Mouse (Mus musculus) stomach, postnatal 0 days (tissue): ENCODE data around the gene Resp18.

Experiments
- CTCF ChIP-seq: IDR thresholded peaks from 2 replicates; pipeline ENCODE4 v1.5.1; 2016; ENCODE audit warnings: antibody characterized with exemption, low read depth, mild to moderate bottlenecking, moderate library complexity
- EP300 ChIP-seq: optimal IDR thresholded peaks from 2 replicates; pipeline ENCODE3; 2016; ENCODE audit warnings: antibody characterized with exemption

- TF ChIP-seq CTCF, result no peak
- TF ChIP-seq EP300, result no peak
Observed at GRCm38 (mm10) chr1:75243411-75243810, 34.8 kb downstream of the Resp18 start.
